Mouse (Mus musculus) MEL (cell line): Measurements from ENCODE around the gene Pycr1. TPM values are rescaled to one million over a fixed set of nuclear protein-coding genes. Genes with fewer than 3 reads are reported as not detected.

Source experiments
- DNase-seq: peaks from one replicate; pipeline ENCODE4 v3.0.0; 2011; ENCODE audit warnings: low read depth, low spot score
- H3K27ac ChIP-seq: 2 replicates; pipeline ENCODE4 v1.5.1; 2012; ENCODE audit warnings: low read depth, mild to moderate bottlenecking, control low read depth, low read length, moderate library complexity; ENCODE audit not compliant: control insufficient read depth
- H3K27me3 ChIP-seq, 2 experiments: fragments of 150-350 bp in 1 of 2; sonication (generic) in 1 of 2; 2 replicates each; pipeline ENCODE4 v1.6.1; 2012; ENCODE audit warnings: low read length in 2 of 2, mild to moderate bottlenecking in 2 of 2, improper control_type of control experiment in 1 of 2, moderate library complexity in 1 of 2; ENCODE audit not compliant: insufficient read depth in 2 of 2, control insufficient read depth in 1 of 2
- H3K36me3 ChIP-seq, 2 experiments: 2 replicates each; pipeline ENCODE4 v1.6.1; 2012 to 2014; ENCODE audit warnings: low read length in 2 of 2, improper control_type of control experiment in 1 of 2, inconsistent platforms in 1 of 2, mild to moderate bottlenecking in 1 of 2; ENCODE audit not compliant: insufficient read depth in 2 of 2, control insufficient read depth in 1 of 2
- H3K4me1 ChIP-seq, 2 experiments: fragments of 150-350 bp in 1 of 2; sonication (generic) in 1 of 2; 2 replicates each; pipeline ENCODE4 v1.6.1; 2012; ENCODE audit warnings: low read length in 2 of 2, improper control_type of control experiment in 1 of 2, mild to moderate bottlenecking in 1 of 2; ENCODE audit not compliant: insufficient read depth in 2 of 2, control insufficient read depth in 1 of 2
- H3K4me3 ChIP-seq, 2 experiments: fragments of 150-350 bp in 1 of 2; sonication (generic) in 1 of 2; 2 replicates each; pipeline ENCODE4 v1.5.1; 2012; ENCODE audit warnings: low read depth in 2 of 2, low read length in 2 of 2, mild to moderate bottlenecking in 2 of 2, moderate library complexity in 2 of 2, control low read depth in 1 of 2, improper control_type of control experiment in 1 of 2; ENCODE audit not compliant: control insufficient read depth in 1 of 2, insufficient read depth in 1 of 2
- H3K79me2 ChIP-seq: 2 replicates; pipeline ENCODE4 v1.6.1; 2012; ENCODE audit warnings: mild to moderate bottlenecking, low read length, moderate library complexity; ENCODE audit not compliant: control insufficient read depth, poor library complexity, insufficient read depth
- H3K9ac ChIP-seq: 2 replicates; pipeline ENCODE4 v1.6.1; 2012; ENCODE audit warnings: low read depth, mild to moderate bottlenecking, control low read depth, low read length, moderate library complexity; ENCODE audit not compliant: control insufficient read depth, poor library complexity, severe bottlenecking
- H3K9me3 ChIP-seq: fragments of 150-350 bp; sonication (generic); replicated peaks from 2 replicates; pipeline ENCODE4 v1.6.1; 2012; ENCODE audit warnings: mild to moderate bottlenecking, low read length, improper control_type of control experiment, moderate library complexity; ENCODE audit not compliant: insufficient read depth
- BHLHE40 ChIP-seq: IDR thresholded peaks from 2 replicates; pipeline ENCODE4 v1.6.1; 2012; ENCODE audit warnings: low read depth, mild to moderate bottlenecking, inconsistent platforms, low read length, improper control_type of control experiment, borderline replicate concordance
- CHD1 ChIP-seq: IDR thresholded peaks from 2 replicates; pipeline ENCODE4 v1.6.1; 2012; ENCODE audit warnings: low read depth, mild to moderate bottlenecking, inconsistent platforms, low read length, improper control_type of control experiment
- CHD2 ChIP-seq: IDR thresholded peaks from 2 replicates; pipeline ENCODE4 v1.6.1; 2011; ENCODE audit warnings: low read length, improper control_type of control experiment
- CTCF ChIP-seq, 3 experiments: IDR thresholded peaks in 2 of 3; conservative IDR thresholded peaks in 1 of 3; 2 replicates each; pipeline ENCODE4 v1.5.1; 2011 to 2012; ENCODE audit warnings: low read length in 3 of 3, low read depth in 2 of 3, mild to moderate bottlenecking in 2 of 3, improper control_type of control experiment in 1 of 3, inconsistent platforms in 1 of 3, mixed read lengths in 1 of 3, moderate library complexity in 1 of 3; ENCODE audit not compliant: control insufficient read depth in 1 of 3, insufficient read depth in 1 of 3, poor library complexity in 1 of 3, severe bottlenecking in 1 of 3
- E2F4 ChIP-seq: IDR thresholded peaks from 2 replicates; pipeline ENCODE4 v1.6.1; 2011; ENCODE audit warnings: low read depth, low read length, improper control_type of control experiment, borderline replicate concordance
- ELF1 ChIP-seq: IDR thresholded peaks from 2 replicates; pipeline ENCODE4 v1.6.1; 2014; ENCODE audit warnings: low read depth, mild to moderate bottlenecking, inconsistent platforms, low read length, improper control_type of control experiment, moderate library complexity
- EP300 ChIP-seq, 2 experiments: IDR thresholded peaks; 2 replicates each; pipeline ENCODE4 v1.6.1; 2011; ENCODE audit warnings: improper control_type of control experiment in 2 of 2, low read length in 2 of 2, low read depth in 1 of 2, mild to moderate bottlenecking in 1 of 2
- GABPA ChIP-seq: IDR thresholded peaks from 2 replicates; pipeline ENCODE4 v1.6.1; 2012; ENCODE audit warnings: low read depth, mild to moderate bottlenecking, inconsistent platforms, low read length, improper control_type of control experiment, moderate library complexity
- GATA1 ChIP-seq: IDR thresholded peaks from 2 replicates; pipeline ENCODE4 v1.6.1; 2011; ENCODE audit warnings: low read depth, low read length, improper control_type of control experiment
- HCFC1 ChIP-seq: IDR thresholded peaks from 2 replicates; pipeline ENCODE4 v1.6.1; 2012; ENCODE audit warnings: low read depth, mild to moderate bottlenecking, inconsistent platforms, low read length, improper control_type of control experiment, moderate library complexity
- JUND ChIP-seq: IDR thresholded peaks from 2 replicates; pipeline ENCODE4 v1.6.1; 2011; ENCODE audit warnings: low read depth, mild to moderate bottlenecking, improper control_type of control experiment, low read length
- KAT2A ChIP-seq: conservative IDR thresholded peaks from 2 replicates; pipeline ENCODE4 v1.6.1; 2012; ENCODE audit warnings: low read depth, low read length, improper control_type of control experiment, inconsistent platforms
- MAX ChIP-seq: IDR thresholded peaks from 2 replicates; pipeline ENCODE4 v1.6.1; 2011; ENCODE audit warnings: low read length, improper control_type of control experiment
- MEF2A ChIP-seq: IDR thresholded peaks from 2 replicates; pipeline ENCODE4 v1.6.1; 2014; ENCODE audit warnings: low read depth, mild to moderate bottlenecking, inconsistent platforms, low read length, improper control_type of control experiment; ENCODE audit not compliant: poor library complexity, insufficient replicate concordance, severe bottlenecking; ENCODE audit errors: extremely low read depth
- MXI1 ChIP-seq: IDR thresholded peaks from 2 replicates; pipeline ENCODE4 v1.6.1; 2011; ENCODE audit warnings: mild to moderate bottlenecking, low read depth, low read length, improper control_type of control experiment
- MYB ChIP-seq: IDR thresholded peaks from 2 replicates; pipeline ENCODE4 v1.6.1; 2011; ENCODE audit warnings: mild to moderate bottlenecking, low read depth, low read length, improper control_type of control experiment
- MYC ChIP-seq: IDR thresholded peaks from 2 replicates; pipeline ENCODE4 v1.6.1; 2011; ENCODE audit warnings: low read depth, mild to moderate bottlenecking, low read length, improper control_type of control experiment, moderate library complexity
- NELFE ChIP-seq: IDR thresholded peaks from 2 replicates; pipeline ENCODE4 v1.6.1; 2011; ENCODE audit warnings: low read depth, low read length, improper control_type of control experiment
- NRF1 ChIP-seq: IDR thresholded peaks from 2 replicates; pipeline ENCODE4 v1.6.1; 2014; ENCODE audit warnings: low read depth, mild to moderate bottlenecking, inconsistent platforms, low read length, improper control_type of control experiment, moderate library complexity; ENCODE audit not compliant: poor library complexity, insufficient read depth, severe bottlenecking
- POLR2A ChIP-seq, 2 experiments: IDR thresholded peaks; 2 replicates each; pipeline ENCODE4 v1.6.1; 2011 to 2012; ENCODE audit warnings: low read length in 2 of 2, mild to moderate bottlenecking in 2 of 2, control low read depth in 1 of 2, improper control_type of control experiment in 1 of 2, low read depth in 1 of 2, moderate library complexity in 1 of 2; ENCODE audit not compliant: control insufficient read depth in 1 of 2, insufficient read depth in 1 of 2, poor library complexity in 1 of 2
- POLR2AphosphoS2 ChIP-seq: IDR thresholded peaks from 2 replicates; pipeline ENCODE4 v1.6.1; 2011; ENCODE audit warnings: low read length, improper control_type of control experiment
- POLR2AphosphoS5 ChIP-seq: IDR thresholded peaks from 2 replicates; pipeline ENCODE4 v1.6.1; 2012; ENCODE audit warnings: low read depth, borderline replicate concordance, mild to moderate bottlenecking, inconsistent platforms, low read length, moderate library complexity, mixed read lengths
- RAD21 ChIP-seq: IDR thresholded peaks from 2 replicates; pipeline ENCODE4 v1.6.1; 2011; ENCODE audit warnings: mild to moderate bottlenecking, low read depth, low read length, improper control_type of control experiment
- RCOR1 ChIP-seq: IDR thresholded peaks from 2 replicates; pipeline ENCODE4 v1.6.1; 2012; ENCODE audit warnings: low read depth, mild to moderate bottlenecking, inconsistent platforms, low read length, improper control_type of control experiment
- SIN3A ChIP-seq: IDR thresholded peaks from 2 replicates; pipeline ENCODE4 v1.6.1; 2012; ENCODE audit warnings: low read length, improper control_type of control experiment, inconsistent platforms
- SMC3 ChIP-seq: IDR thresholded peaks from 2 replicates; pipeline ENCODE4 v1.6.1; 2011; ENCODE audit warnings: low read depth, low read length, improper control_type of control experiment
- TAL1 ChIP-seq: IDR thresholded peaks from 2 replicates; pipeline ENCODE4 v1.6.1; 2012; ENCODE audit warnings: mild to moderate bottlenecking, inconsistent platforms, low read length, moderate library complexity, mixed read lengths
- TBP ChIP-seq: IDR thresholded peaks from 2 replicates; pipeline ENCODE4 v1.8.0; 2011; ENCODE audit warnings: low read depth, low read length, improper control_type of control experiment
- TCF12 ChIP-seq: IDR thresholded peaks from 2 replicates; pipeline ENCODE4 v1.6.1; 2014; ENCODE audit warnings: low read depth, mild to moderate bottlenecking, inconsistent platforms, low read length, improper control_type of control experiment, moderate library complexity
- UBTF ChIP-seq: IDR thresholded peaks from 2 replicates; pipeline ENCODE4 v1.6.1; 2012; ENCODE audit warnings: low read depth, mild to moderate bottlenecking, inconsistent platforms, low read length, improper control_type of control experiment, moderate library complexity, borderline replicate concordance; ENCODE audit not compliant: insufficient read depth
- USF1 ChIP-seq: IDR thresholded peaks from 2 replicates; pipeline ENCODE4 v1.6.1; 2014; ENCODE audit warnings: low read depth, mild to moderate bottlenecking, inconsistent platforms, low read length, improper control_type of control experiment, moderate library complexity
- USF2 ChIP-seq, 2 experiments: IDR thresholded peaks; 2 replicates each; pipeline ENCODE4 v1.6.1; 2011 to 2012; ENCODE audit warnings: improper control_type of control experiment in 2 of 2, low read length in 2 of 2, borderline replicate concordance in 1 of 2, inconsistent platforms in 1 of 2, low read depth in 1 of 2, mild to moderate bottlenecking in 1 of 2; ENCODE audit not compliant: insufficient read depth in 1 of 2
- ZMIZ1 ChIP-seq: IDR thresholded peaks from 2 replicates; pipeline ENCODE4 v1.6.1; 2012; ENCODE audit warnings: low read depth, mild to moderate bottlenecking, inconsistent platforms, low read length, improper control_type of control experiment, moderate library complexity
- ZNF384 ChIP-seq: IDR thresholded peaks from 2 replicates; pipeline ENCODE4 v1.6.1; 2012; ENCODE audit warnings: low read depth, mild to moderate bottlenecking, inconsistent platforms, low read length, improper control_type of control experiment
- polyA plus RNA-seq, 2 experiments: library from polyadenylated mRNA; stranded (reverse) in 1 of 2; unstranded in 1 of 2; fragments of >175 nt in 1 of 2; fragments of >200 nt in 1 of 2; gene quantifications; 2 replicates each; pipeline versions ENCODE4 v1.2.1 to v1.2.4; 2012; ENCODE audit warnings: low replicate concordance in 2 of 2, low read depth in 1 of 2; ENCODE audit not compliant: insufficient read length in 2 of 2, insufficient read depth in 1 of 2, missing spikeins in 1 of 2
- total RNA-seq: library from RNA; depleted of rRNA; stranded (reverse); fragments of 300-350 nt; gene quantifications from 2 replicates; pipeline ENCODE4 v1.2.3, GENCODE M21; 2012

Pycr1 gene
- total and polyA plus RNA-seq, 3 experiments = 2.6 to 15.3 TPM; not detected in 1

DNA sequence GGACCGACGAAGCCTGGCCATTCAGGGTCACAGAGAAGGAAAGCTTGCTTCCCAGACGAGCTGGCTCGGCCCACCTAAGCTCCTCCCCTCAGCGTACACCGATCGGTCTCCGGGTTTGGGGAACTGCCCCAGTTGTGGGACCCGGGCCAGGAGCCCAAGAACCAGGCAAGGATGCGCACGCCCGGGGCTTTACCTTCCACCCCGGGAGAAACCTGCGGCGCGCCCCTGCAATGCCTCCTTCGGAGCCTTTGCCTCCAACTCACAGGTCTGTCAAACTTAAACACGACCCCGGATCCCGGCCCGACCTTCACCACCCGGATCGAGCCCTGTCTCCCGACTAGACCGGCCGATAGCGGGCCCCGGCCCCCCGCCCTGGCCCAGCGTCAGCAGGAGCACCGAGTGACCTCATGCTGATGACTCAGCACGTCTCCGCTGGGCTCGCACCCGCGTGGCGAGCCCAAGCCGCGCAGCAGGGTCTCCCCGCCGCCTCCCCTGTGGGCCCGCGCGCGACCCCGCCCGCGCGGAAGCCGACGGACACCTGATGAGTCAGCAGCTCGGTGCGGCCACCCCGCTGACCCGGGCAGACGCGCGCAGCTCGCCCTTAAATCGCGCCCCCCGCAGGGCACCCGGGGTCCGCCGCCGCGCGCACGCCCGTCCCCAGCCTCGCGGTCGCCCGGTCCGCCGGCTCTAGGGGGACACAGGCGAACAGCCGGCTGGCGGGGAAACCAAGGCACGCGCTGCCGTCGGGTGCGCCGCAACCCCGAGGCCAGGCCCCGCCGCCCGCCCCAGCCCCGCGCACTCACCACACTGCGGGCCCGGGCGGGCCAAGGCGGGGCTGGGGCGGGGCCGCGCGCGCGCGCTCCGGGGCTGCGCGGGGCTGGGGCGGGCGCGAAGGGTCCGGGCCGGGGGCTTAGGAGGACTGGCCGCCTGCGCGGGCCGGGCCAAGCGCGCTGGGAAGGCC is 10.7 kb downstream of the Pycr1 start:
- Histone ChIP-seq H3K9ac (peak overlapping the region; percentile 98), H3K36me3 (peaks cover 3 to 39% of the 10 kb centered on the region in 2 experiments; a peak in 3 of 4 replicates), H3K4me1 (peaks cover 26 to 48% of the 10 kb centered on the region in 2 experiments), H3K9me3 (no peaks in the 10 kb centered on the region), H3K79me2 (peaks cover 55% of the 10 kb centered on the region), H3K27ac (peak overlapping the region; percentile 78), H3K27me3 (no peaks in the 10 kb centered on the region), H3K4me3 (peak overlapping the region; percentile 79 to 87)
- DNase-seq = peak; percentile 93
- TF ChIP-seq CHD2 = no peak
- no peak for TF ChIP-seq GATA1
- peak in 1 of 2 experiments; percentile 15; a peak in 1 of 4 replicates for TF ChIP-seq EP300 (IDR thresholded peaks at IDR 0.05; ENCODE audit: low read depth in 1 of 2, low read length in 2 of 2)
- no peak; the same call in 1 of the 2 replicates for TF ChIP-seq USF1
- no peak for TF ChIP-seq USF2 (IDR thresholded peaks at IDR 0.05; ENCODE audit: borderline replicate concordance in 1 of 2, insufficient read depth in 1 of 2, low read depth in 1 of 2, low read length in 2 of 2)
- TF ChIP-seq KAT2A = no peak
- TF ChIP-seq HCFC1 = peak; percentile 63
- TF ChIP-seq MYC = 0 out of 2 replicates have a peak, but pooled peaks have one; percentile 62
- no peak for TF ChIP-seq JUND
- TF ChIP-seq ZNF384 = no peak
- TF ChIP-seq SIN3A = peak; percentile 17; the same call in 1 of the 2 replicates
- no peak for TF ChIP-seq RCOR1
- peak; percentile 78; the same call in 1 of the 2 replicates for TF ChIP-seq GABPA
- peak; percentile 49; the same call in 1 of the 2 replicates for TF ChIP-seq TCF12
- no peak for TF ChIP-seq TAL1
- TF ChIP-seq MXI1 = peak; percentile 84; the same call in 1 of the 2 replicates
- TF ChIP-seq CTCF (IDR thresholded peaks at IDR 0.05 in 2 of 3, conservative IDR thresholded peaks at IDR 0.05 in 1 of 3; ENCODE audit: control insufficient read depth in 1 of 3, insufficient read depth in 1 of 3, low read depth in 2 of 3, low read length in 3 of 3, poor library complexity in 1 of 3, severe bottlenecking in 1 of 3) = peak in 2 of 3 experiments; percentile 4 to 26; a peak in 3 of 6 replicates
- no peak for TF ChIP-seq ELF1
- peak; percentile 77 for TF ChIP-seq MAX
- peak; percentile 47 for TF ChIP-seq ZMIZ1
- TF ChIP-seq UBTF = peak; percentile 93; the same call in 1 of the 2 replicates
- TF ChIP-seq MEF2A = no peak
- TF ChIP-seq POLR2AphosphoS2 = peak; percentile 70; the same call in 1 of the 2 replicates
- TF ChIP-seq NRF1 = peak; percentile 62
- peak in 1 of 2 experiments; percentile 80; a peak in 2 of 4 replicates for TF ChIP-seq POLR2A (IDR thresholded peaks at IDR 0.05; ENCODE audit: control insufficient read depth in 1 of 2, insufficient read depth in 1 of 2, low read depth in 1 of 2, low read length in 2 of 2, poor library complexity in 1 of 2)
- TF ChIP-seq TBP = peak; percentile 43; the same call in 1 of the 2 replicates
- TF ChIP-seq NELFE = peak; percentile 59
- TF ChIP-seq POLR2AphosphoS5 = no peak
- TF ChIP-seq SMC3 = 0 out of 2 replicates have a peak, but pooled peaks have one; percentile 5
- no peak for TF ChIP-seq MYB
- TF ChIP-seq BHLHE40 = no peak; the same call in 1 of the 2 replicates
- TF ChIP-seq RAD21 = no peak
- no peak for TF ChIP-seq CHD1
- TF ChIP-seq E2F4 = no peak
